Mouse (Mus musculus) MN1 (cell line): ENCODE measurements at regions not wholly inside any gene's neighbourhood (a gene's known extent, or its start where the extent isn't known, plus 50 kb on each side); places are given as distances from the start of the nearest gene placed in this dataset.
"Not testable (repeated sequence)": the region's sequence is repeated elsewhere in the genome, so short reads cannot be mapped to it uniquely, and the experiment has no call there.

Experiments
- DNase-seq: peaks from one replicate; pipeline ENCODE4 v3.0.0-alpha.2; 2016; ENCODE audit warnings: low spot score

GRCm38 (mm10) chr3:57963965-57964364, 116.1 kb upstream of the Pfn2 start:
- no peak for DNase-seq

- not testable (repeated sequence) for DNase-seq
Measured at GRCm38 (mm10) chr3:57970614-57971013, 122.7 kb upstream of the Pfn2 start.

- no peak for DNase-seq
Measured at GRCm38 (mm10) chr3:57972469-57973245, 124.8 kb upstream of the Pfn2 start.

GRCm38 (mm10) chr3:57973546-57973945, 125.7 kb upstream of the Pfn2 start:
- no peak for DNase-seq

GRCm38 (mm10) chr3:57975379-57975778, 127.5 kb upstream of the Pfn2 start:
- no peak for DNase-seq

GRCm38 (mm10) chr3:57976640-57977229, 128.9 kb upstream of the Pfn2 start:
- DNase-seq = no peak

GRCm38 (mm10) chr3:57988175-57988574, 140.3 kb upstream of the Pfn2 start:
- DNase-seq = no peak

- no peak for DNase-seq
Measured at GRCm38 (mm10) chr3:57990738-57991137, 142.9 kb upstream of the Pfn2 start.

- no peak for DNase-seq
Measured at GRCm38 (mm10) chr3:57998121-57999102, 150.5 kb upstream of the Pfn2 start.

- DNase-seq = no peak
Measured at GRCm38 (mm10) chr3:58002792-58003574, 155.1 kb upstream of the Pfn2 start.

GRCm38 (mm10) chr3:58024750-58025392, 177.0 kb upstream of the Pfn2 start:
- DNase-seq = no peak

GRCm38 (mm10) chr3:58049618-58050017, 201.7 kb upstream of the Pfn2 start:
- no peak for DNase-seq

GRCm38 (mm10) chr3:58054726-58055125, 206.8 kb upstream of the Pfn2 start:
- DNase-seq = no peak

- no peak for DNase-seq
Measured at GRCm38 (mm10) chr3:58055181-58055580, 207.3 kb upstream of the Pfn2 start.

- no peak for DNase-seq
Measured at GRCm38 (mm10) chr3:58056191-58057063, 208.5 kb upstream of the Pfn2 start.

GRCm38 (mm10) chr3:58057064-58057396, 209.2 kb upstream of the Pfn2 start:
- no peak for DNase-seq

GRCm38 (mm10) chr3:58058134-58058533, 210.3 kb upstream of the Pfn2 start:
- DNase-seq = no peak

- DNase-seq = no peak
Measured at GRCm38 (mm10) chr3:58063852-58064549, 216.1 kb upstream of the Pfn2 start.

- DNase-seq = no peak
Measured at GRCm38 (mm10) chr3:58071574-58071973, 223.7 kb upstream of the Pfn2 start.
